Mouse (Mus musculus) retina, embryonic 14.5 days (tissue): ENCODE data around the gene Oas1e.

Experiments used
- DNase-seq: peaks from one replicate; pipeline ENCODE4 v3.0.0-alpha.2; 2015; ENCODE audit warnings: low spot score

Oas1e gene

DNA sequence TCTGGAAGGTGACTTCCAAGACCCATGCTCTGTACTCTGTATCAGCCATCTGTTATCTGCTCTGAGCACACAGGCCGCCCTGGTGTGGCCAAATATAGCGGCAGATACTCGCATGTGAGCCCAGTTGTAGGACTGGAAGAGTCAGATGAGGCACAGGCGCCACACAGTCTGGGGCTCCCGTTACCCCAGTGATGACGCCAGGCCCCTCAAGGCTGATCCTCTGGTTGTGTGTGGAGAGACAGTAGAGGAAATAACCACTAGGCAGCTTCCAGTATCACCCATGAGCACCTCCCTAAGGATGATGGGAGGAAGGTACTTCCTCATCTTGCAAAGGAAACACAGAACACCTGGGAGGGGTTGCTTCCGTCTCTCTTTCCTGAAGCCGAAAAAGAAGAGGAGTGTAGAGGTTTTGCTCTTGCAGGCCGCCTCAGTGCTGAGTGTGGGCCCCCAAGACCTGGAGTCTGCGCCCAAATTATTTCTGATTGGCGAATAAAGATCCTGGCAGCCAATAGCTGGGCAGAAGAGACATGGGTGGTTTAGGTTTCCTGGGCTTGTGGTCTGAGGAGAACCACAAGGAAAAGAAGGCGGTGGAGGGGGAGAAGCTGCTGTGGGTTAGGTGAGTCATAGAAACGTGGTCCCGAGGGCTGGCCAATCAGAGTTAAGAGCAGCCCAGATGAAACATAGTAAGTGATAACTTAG lies 19.9 kb downstream of the Oas1e start:
- DNase-seq, result no peak

DNA sequence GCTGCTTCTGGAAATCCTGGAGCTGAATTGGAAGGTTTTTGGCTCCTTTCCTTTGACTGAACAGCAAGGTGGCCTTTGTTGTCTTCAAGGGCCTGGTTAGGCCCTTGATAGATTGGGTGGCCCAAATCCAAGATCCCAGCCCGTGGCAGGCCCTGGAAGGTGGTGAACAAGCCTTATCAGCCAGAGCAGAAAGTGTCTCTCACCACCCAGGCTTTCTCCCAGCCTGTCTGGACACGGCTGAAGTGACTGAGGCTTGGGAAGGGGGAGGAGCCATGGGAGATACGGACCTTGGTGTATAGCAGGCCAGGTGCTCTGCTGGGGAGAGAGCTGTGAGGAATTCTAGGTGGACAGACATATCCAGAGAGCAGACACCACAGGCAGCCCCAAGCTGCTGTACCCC lies 25.9 kb downstream of the Oas1e start:
- no peak for DNase-seq

DNA sequence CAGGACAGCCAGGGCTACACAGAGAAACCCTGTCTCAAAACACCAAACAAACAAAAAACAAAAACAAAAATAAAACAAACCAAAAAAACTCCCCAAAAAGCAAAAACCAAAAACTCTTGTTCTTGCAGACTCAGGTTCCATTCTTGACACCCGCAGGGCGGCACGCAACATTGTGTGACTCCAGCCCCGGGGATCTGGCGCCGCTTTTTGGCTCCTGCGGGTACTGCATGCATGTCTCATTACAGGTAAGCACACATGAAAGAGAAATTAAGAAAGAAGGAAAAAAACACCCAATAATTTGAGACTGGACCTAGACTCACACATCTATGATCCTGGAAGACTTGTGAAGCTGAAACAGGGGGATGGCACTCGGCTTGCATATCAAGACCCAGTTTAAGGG lies 30.3 kb downstream of the Oas1e start:
- DNase-seq, result no peak

DNA sequence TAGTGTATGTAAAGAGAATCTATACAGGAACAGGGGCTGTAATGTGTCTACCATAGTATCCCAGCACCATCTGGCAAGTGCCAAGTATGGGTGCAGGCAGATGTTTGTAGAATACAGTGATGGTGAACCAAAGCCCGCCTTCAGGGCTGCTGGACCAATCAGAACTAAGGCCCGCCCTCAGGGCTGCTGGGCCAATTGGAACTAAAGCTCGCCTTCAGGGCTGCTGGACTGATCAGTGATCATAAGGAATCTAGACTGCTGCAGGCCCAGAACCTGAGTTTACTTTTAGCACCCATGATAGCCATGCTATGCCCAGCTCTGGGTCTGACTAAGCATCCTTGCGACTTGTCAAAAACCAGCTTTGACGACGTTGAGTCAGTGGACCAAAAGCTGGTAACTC lies 33.4 kb downstream of the Oas1e start:
- peak; percentile 66 for DNase-seq

DNA sequence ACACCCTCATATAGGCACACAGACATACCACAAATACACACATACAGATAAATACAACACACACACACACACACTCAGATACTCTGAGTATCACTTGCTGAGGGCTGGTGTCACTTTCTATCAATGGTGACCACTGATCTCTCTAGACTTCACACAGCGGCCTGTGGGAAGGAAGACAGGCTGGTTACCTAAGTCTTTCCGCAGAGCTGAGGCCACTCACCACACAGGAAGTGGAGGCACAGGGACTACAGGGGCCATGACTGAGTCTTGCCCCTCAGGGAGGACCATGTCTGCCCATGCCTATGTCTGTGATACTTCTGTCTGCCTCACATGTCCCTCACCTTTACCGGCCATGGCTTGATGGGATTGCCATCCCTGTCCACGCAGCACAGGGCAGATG lies 41.1 kb downstream of the Oas1e start:
- DNase-seq, result no peak

DNA sequence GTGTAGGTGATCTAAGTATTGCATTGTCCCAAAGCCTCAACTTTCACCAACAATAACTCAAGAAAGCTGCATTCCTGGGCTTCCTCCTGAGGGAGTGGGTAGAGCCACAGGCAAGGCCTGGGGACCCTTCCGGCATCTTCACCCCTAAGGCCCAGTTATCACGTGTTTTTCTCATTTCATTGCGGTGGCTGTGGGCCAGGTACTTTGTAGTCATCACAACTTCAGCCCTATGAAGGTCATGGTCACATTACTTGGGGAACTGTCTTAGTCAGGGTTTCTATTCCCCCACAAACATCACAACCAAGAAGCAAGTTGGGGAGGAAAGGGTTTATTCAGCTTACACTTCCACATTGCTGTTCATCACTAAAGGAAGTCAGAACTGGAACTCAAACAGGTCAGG lies 42.5 kb downstream of the Oas1e start:
- DNase-seq, result no peak

DNA sequence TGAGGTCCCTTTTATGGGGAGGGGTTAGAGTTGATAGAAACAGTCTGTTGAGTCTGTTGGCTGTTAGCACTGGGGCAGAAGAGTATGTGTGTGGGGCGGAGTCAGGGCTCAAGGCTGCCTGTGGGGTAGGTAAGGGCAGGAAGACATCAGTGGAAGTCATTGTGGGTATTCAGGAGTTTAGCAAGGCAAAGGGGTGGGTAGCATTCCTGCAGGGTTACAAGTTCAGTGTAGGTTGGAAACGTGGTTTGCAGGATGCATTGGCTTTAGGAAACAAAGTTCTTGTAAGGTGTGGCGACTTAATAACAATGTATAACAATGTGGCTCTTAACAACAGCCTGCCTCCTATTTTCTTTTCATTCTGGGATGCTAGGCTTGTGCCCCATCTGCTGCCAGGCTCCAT lies 44.1 kb downstream of the Oas1e start:
- no peak for DNase-seq

DNA sequence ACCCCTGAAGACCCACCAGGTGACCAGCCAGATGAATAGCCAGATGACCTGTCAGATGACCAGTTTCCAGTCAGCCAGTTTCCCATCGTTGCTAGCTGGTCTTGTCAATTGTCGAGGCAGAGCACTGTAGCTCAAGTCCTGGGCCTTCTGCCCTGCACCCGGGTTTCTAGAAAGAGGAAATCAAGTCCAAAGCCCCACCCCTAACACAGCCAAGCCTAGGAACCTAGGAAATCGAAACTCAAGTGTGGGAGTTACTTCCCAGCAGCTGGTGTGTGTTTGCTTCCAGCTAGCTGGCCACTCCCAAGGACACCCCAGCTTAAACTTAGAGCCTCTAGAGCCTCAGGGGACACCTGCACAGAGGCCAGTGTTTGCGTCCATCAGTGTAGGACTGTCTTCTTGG lies 45.6 kb downstream of the Oas1e start, which contains the start of gene Oas2:
Oas2 (minus strand) TSS at position 166 of the 400 bp plus-strand sequence.
- DNase-seq, result no peak

DNA sequence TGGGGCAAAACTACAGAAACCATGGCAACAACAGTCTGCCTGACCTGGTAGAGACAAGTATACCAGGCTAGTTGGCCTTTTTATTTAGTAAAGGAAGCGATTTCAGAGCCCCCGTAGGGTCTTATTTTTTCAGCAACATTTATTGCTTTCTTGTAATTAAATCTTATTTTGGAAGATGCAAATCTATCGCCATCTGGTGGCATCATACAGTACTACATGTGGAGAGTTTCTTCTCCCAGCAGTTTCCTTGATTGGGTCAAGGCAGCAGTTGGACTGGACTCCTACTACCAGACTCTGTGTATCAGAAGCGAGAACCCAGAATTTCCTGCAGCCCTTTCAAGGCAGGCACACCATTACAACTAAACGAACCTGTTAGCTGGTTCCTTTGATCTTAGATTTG lies 48.9 kb downstream of the Oas1e start:
- DNase-seq, result peak; percentile 90

DNA sequence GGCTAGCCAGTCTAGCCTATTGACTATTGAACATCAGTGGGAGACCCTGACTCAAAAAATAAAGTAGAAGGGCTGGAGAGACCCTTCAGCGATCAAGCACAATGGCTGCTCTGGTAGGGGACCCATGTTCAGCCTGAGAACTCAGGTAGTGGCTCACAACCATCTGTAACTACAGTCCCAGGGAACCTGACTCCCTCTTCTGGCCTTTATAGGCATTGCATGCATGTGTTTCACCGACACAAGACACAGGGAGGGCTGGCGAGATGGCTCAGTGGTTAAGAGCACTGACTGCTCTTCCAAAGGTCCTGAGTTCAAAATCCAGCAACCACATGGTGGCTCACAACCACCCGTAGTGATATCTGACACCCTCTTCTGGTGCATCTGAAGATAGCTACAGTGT lies 53.2 kb downstream of the Oas1e start:
- DNase-seq, result peak; percentile 81
